Mouse (Mus musculus) lung, adult 2 months (tissue): ENCODE results near the gene Sez6l.

Experiments
- CTCF ChIP-seq: fragments of 200-500 bp; IDR thresholded peaks from 2 replicates; pipeline ENCODE4 v1.5.1; 2011; ENCODE audit warnings: mild to moderate bottlenecking, low read length, control low read depth; ENCODE audit not compliant: insufficient read depth
- POLR2A ChIP-seq: fragments of 200-500 bp; IDR thresholded peaks from 2 replicates; pipeline ENCODE4 v1.6.1; 2011; ENCODE audit warnings: low read depth, mild to moderate bottlenecking, control low read depth, low read length, borderline replicate concordance; ENCODE audit errors: extremely low read depth

DNA sequence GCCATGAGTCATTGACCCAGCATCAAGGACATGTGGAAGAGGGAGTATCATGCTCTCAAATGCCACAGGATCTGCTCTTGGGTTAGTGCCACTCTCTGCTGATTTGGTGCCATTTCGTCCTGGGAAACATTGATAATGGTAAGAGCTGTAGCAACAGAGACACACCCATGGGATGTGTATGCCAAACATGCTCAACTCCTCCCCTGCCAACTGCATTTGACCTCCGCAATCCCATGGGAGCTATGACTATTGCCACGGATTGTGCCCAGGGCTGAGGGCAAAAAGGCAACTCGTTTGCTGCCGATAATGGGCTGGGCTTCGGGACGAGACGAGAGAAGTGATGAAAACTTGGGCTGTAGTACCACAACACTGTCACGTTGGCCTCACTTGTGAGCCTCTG is 19.7 kb upstream of the Sez6l start:
- TF ChIP-seq CTCF (no peak), POLR2A (no peak)
